Mouse (Mus musculus): ENCODE measurements at regions not wholly inside any gene's neighbourhood (a gene's known extent, or its start where the extent isn't known, plus 50 kb on each side); places are given as distances from the start of the nearest gene placed in this dataset.

GRCm38 (mm10) chr2:30697851-30698250 lies 103.0 kb downstream of the Cstad start:
- no peak for DNase-seq

- no peak for DNase-seq
Observed at GRCm38 (mm10) chr2:30695771-30696456, 101.1 kb downstream of the Cstad start.

DNA sequence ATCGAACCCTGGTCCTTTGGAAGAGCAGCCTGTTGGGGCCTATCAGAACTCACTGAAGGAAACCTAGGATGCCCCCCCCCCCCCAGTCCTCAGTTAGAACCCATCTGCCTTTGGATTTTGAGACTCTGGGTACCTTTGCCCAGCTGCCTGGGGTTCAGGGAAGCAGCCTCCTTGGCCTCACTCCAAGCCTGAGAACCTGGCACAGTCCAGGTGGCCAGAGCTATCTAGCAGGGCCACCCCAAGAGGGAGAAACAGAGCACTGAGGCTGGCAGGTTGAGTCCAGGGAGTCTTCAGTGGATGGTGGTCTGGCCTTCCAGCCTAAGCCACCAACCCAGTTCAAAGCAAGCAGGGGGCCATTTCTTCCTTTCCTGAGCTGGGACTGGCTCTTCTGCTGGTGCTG lies 100.2 kb downstream of the Cstad start:
- DNase-seq, result no peak

GRCm38 (mm10) chr2:30693206-30694035 lies 98.6 kb downstream of the Cstad start:
- DNase-seq, result peak; percentile 78

DNA sequence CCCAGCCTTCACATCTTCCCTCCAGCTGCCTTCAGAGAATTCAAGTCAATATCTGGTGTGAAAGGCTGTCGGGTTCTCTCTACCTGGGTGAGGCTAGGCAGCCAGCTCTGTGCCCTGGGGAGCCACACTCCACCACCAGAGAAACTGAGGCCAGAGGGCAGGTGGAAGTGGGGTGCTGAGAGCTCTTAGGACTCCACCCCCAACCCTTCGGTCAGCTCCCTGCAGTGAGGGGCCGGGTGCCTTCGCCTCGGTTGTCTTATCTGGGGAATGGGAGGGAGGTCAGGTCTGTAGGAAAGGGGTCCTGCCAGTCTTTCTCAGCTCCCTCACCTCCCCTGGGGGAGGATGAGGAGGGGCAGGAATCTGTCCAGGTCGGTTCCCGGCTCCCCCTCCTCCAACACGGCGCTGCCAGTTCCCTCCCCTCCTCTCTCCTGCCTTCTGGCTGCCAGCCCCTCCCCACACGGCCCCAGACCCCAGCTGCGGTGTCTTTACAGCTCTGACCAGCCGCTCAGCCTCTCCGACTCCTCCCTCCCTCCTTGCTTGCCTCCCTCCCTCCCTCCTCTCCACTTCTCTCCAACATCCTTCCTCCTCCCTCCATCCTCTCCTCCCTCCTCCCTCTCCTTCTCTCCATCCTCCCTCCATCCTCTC lies 97.8 kb downstream of the Cstad start:
- peak; percentile 56 for DNase-seq

DNA sequence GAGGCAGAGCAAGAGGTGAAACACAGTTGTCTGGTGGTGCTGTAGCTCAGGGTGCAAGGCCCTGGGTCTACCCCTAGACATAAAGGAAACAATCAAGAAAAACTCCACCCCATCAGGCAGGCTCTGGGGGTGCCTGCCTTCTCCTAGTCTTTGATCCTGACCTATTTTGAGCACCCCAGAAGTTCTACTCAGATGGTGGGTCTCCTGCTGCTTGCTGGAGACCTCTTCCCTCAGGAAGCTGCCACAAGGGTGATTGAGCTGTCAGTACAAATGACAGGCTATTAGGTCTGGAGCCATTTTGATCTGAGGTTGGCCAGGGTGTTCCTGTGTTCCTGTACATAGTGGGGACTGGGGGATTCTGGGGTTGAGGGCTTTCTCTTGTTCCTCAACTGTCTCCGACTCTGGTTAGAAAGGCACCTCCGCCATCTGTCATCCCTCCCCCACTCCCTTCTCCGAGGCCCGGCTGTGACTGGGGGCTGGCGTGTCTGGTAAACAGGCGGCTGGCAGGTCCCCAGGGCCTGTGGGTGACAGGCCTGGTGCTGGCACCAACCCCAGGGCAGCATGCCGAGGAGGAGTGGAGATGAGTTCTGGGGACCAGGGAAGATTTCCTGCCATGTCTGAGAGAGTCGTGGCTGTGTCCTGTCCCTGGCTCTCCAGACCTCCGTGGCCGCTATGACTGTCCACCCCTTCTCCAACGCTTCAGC lies 97.2 kb downstream of the Cstad start:
- peak; percentile 80 for DNase-seq

DNA sequence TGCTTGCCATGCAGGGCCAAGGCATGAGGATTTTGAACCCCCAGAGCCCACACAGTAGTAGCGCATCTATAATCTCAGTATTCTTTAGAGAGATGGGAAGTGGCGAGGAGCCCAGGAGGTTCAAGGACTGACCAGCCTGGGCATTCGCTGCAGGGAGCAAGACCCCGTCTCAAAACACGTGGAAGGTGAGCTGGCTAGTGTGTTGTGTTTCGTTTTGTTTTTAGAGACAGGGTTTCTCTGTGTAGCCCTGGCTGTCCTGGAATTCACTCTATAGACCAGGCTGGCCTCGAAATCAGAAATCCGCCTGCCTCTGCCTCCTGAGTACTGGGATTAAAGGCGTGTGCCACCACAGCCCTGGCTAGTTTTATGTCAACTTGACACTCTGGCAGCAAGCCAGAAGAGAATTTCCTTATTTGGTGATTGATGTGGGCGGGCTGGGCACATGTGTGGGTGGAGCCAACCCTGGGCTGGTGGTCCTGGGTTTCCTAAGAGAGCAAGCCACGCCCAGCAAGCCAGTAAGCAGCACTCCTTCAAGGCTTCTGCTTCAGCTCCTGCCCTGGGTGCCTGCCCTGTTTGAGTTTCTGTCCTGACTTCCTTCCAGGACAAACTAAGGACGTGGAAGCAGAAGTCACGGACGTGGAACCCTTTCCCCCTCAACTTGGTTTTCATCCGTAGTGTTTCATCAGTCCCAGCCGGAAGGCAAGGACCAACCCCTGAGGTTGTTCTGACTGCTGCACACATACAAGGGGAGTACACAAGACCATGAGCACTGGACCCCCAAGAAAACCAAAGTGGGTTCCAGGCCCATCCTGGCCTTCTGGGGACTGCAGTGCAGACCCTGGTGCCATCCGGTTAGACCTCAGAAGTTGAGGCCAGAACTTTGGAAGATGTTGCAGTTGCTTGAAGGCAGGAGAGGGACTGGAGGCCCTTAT lies 96.4 kb downstream of the Cstad start:
- peak; percentile 77 for DNase-seq

DNA sequence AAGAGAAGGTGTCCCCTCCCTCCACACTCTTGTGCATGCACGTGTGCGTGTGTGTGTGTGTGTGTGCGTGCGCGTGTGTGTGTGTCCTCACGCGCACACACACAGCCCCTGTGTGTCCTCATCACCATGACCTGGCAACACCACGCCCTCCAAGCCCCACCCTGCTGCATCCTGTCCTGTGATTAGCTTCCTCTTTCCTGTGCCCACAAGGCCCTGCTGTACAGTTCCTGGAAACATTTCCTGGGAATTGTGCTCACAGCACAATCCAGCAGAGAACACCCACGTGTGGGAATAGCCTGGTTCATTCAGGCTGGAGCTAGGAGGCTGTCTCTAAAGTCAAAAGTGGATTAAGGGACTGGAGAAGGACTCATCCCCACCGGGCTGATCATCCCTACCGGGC lies 95.5 kb downstream of the Cstad start:
- DNase-seq, result no peak

DNA sequence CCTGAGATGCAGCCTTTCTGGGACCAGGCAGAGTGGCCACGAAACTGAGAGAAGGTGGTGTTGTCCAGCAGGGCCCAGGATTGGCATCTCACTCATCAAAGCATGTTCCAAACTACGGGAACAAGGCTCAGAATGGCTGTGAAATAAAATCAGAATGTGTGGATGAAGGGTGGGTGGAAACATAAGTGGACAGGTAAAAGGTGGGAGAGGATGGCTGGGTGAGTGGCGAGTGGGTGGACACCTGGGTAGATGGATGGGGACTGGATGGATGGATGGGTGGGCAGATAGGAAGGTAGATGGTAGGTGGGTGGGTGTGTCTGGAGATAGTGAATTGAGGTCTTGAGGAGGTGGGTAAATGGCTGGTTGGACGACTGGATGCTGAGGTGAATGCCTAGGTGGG lies 93.6 kb downstream of the Cstad start:
- no peak for DNase-seq

- DNase-seq, result no peak
Observed at GRCm38 (mm10) chr2:30687121-30687551, 92.3 kb downstream of the Cstad start.

DNA sequence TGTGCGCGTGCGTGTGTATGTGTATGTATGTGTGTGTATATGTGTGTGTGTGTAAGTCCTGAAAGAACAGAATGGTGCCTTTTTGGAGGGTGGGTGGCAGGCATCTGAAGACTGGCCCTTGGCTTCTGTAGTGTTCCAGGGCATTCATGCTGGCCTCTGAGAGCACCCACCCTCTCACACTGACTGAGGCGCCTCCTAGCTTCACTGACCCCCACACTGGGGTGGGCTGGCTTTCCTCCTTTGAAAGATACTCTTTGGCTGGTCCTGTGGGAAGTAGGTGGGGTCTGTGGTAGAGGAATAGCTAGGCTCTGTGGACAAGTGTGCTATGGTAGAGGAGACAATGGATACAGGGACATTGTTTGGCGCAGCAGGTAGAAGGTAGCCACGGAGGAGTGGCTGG lies 91.5 kb downstream of the Cstad start:
- DNase-seq, result no peak

DNA sequence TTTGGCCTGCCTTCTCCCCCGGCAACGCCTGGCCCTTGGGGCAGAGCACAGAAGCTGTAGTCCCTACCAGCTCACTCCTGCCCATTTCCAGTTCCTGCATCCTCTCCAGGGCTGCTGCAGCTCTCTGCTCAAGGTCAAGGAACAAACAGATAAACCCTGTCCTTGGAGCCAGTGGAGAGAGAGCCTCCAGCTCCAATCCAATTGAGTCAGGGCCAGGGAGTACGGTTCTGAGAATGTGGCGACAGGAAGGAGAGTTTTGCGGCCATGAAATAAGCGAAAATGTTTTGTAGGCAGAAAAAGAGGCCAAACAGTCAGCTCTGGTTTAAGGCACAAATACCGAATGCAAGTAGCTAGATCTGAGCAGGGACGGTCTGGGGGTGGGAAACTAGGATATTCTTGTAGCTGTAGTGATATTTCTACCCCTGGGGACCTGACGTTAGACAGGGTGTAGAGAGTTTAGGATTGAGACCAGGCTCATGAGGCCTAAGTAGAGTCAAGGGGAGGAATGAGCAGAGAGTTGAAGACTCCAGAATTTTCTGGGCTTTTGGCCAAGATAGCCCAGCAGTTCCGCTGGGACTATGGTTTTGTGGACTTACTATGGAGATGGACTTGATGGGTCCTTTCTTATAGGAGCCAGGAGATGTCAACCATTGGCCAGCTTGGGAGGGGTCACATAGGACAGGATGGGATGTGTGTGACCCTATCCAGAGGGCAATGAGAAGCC lies 90.5 kb downstream of the Cstad start:
- no peak for DNase-seq

- DNase-seq, result no peak
Observed at GRCm38 (mm10) chr2:30684461-30684860, 89.6 kb downstream of the Cstad start.

- no peak for DNase-seq
Observed at GRCm38 (mm10) chr2:30682146-30682825, 87.4 kb downstream of the Cstad start.

- DNase-seq, result no peak
Observed at GRCm38 (mm10) chr2:30681642-30682041, 86.8 kb downstream of the Cstad start.

GRCm38 (mm10) chr2:30679041-30679440 lies 84.2 kb downstream of the Cstad start:
- no peak for DNase-seq

DNA sequence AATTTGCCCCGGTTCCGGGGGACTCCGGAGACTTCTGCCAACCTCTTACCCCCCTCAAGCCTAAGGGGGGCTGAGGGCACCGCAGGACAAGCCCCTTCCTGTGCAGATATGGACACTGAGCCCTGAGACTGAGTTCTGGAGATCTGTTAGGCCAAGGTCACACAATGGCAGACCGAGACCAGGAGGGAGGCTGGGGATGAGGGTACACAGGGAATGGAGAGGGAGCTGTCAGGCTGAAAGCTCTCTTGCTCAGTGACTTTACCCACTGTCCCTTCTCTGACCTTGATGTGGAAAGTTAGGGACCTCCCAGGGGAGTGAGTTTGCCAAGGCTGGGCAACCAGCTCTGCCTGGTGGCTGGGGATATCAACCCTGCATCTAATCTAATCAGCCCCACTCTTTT lies 82.7 kb downstream of the Cstad start:
- DNase-seq, result no peak

DNA sequence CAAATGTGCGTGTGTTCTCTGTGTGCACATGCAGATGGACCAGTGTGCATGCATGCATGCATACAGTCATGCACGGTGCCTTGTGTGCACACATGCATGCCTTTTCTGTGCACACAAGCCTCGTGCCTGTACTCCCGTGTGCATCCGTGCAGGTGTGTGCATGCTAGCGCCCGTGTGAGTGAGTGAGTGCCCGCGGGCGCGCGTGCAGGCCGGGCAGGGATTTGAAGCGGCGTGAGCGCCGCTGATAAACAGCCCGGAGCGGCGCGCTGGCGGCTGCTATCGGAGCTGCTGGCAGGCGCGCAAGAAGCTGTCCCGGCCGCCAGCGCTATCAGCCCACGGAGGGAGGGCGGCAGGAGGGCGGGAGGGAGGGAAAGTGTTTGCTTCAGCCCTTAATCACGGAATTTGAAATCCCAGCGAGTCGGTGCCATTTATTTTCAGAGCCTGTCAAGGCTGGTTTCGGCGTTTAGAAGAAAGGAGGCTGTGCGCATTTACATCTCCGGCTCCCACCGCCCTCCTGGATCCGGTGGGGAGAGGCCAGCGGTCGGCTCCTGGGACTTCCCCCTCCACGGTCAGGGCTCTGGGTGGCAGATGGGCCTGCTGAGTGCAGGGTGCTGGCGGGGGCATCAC lies 82.1 kb downstream of the Cstad start:
- peak; percentile 49 for DNase-seq

- no peak for DNase-seq
Observed at GRCm38 (mm10) chr2:30676450-30676832, 81.6 kb downstream of the Cstad start.

GRCm38 (mm10) chr2:30675839-30676238 lies 81.0 kb downstream of the Cstad start:
- DNase-seq, result no peak

All from thymus, postnatal 4 days (tissue).